Mouse (Mus musculus): ENCODE measurements around the gene Clec12b. TPM values are rescaled to one million over a fixed set of nuclear protein-coding genes. Genes with fewer than 3 reads are reported as not detected.

The Clec12b gene
- not detected for total RNA-seq (2021)

DNA sequence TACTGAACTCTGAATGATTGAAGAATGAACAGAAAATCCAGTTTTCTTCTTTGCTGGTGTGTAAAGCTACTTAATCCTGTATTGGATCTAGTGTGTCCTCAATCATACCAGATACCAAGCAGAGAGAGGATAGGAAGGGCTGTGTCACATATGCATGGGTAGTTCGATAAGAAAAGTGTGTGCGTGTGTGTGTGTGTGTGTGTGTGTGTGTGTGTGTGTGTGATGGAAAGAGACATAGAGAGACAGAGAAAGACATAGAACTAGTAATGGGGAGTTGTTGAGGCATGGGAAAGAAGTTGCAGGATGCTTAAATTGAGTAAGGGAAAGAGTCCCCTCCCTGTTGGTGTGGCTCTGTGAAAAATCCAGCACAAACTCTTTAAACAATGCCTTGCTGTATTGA is at the start of gene Clec12b:
Gene Clec12b, minus strand, starts transcription at position 101 of the 400 bp plus-strand sequence.
- DNase-seq (ENCODE audit: extremely low spot score in 1 of 2, low spot score in 1 of 2): no peak

DNA sequence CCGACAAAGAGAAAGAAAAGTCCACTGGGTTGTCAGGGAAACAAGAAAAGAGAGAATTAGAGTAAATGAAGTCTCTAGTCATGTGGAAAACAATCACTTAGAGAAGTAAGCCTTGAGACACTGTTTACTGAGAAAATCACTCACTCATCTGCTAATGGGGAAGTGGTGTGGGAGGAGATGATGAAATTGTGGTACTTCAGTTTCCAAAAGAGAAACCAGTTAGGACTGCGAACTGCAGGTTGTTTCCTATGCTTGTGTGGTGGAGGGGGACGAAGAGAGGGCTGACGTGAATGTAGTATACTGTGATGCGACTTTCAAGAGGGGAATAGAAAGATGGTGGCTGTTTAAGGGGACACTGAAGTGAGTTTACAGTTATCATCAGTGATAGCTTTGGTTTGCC is 48.6 kb upstream of the Clec12b start:
- no peak for DNase-seq (ENCODE audit: extremely low spot score in 1 of 2, low spot score in 1 of 2)

DNA sequence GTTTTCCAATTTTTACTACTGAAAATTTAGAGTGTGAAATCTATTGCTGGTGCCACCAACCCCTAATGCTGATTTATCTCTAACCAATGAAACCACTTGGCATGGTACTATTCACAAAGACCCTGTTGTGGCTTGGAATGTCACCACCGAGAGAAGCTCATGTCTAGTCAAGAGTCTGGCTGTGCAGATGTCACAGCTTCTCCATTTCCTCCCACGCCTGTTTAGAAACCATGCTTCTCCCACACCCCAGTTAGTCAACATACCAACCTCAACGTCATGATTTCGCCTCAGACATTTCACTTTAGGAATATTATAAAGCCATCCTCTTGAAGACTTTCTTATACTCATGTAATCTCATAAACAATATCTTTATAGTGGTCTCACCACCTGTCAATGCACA is 41.6 kb upstream of the Clec12b start:
- no peak for DNase-seq (ENCODE audit: extremely low spot score in 1 of 2, low spot score in 1 of 2)

DNA sequence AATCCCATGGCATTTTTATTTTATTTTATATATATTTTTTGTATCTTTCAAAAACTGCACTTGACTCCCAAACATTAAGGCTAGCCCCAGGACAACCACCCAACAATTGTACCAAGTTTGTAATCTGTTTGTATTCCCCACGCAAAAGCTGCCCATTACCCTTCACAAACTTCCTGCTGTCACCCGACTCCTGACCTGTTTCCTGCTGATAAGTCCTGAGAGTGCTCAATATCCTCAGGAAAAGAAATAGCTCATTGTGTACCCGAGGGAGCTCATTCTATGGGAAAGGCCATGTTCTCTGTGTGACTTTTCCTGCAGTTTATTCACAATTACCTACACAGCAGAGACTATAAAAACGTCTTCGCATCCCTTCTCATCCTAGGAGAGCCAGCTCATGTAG is 40.1 kb upstream of the Clec12b start:
- no peak for DNase-seq (ENCODE audit: extremely low spot score in 1 of 2, low spot score in 1 of 2)

DNA sequence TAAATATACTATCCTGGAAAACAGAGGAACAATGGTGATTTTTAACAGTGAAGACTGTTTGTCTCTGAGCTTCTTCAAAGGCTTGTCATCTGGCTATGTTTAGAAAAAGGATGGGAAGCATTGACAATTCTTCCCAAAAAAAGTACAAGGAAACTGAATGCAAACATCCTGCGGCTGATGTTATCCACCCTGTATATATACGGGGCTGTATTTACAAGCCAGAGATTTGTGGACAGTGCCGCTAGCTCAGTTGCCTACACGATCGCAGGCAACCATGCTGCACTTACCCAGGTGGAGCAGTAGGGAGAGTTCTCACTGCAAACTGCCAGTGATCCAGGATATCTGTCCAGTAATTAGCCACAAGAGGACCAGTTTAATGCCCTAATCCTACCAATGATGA is 39.5 kb upstream of the Clec12b start:
- DNase-seq (ENCODE audit: extremely low spot score in 1 of 2, low spot score in 1 of 2): no peak

DNA sequence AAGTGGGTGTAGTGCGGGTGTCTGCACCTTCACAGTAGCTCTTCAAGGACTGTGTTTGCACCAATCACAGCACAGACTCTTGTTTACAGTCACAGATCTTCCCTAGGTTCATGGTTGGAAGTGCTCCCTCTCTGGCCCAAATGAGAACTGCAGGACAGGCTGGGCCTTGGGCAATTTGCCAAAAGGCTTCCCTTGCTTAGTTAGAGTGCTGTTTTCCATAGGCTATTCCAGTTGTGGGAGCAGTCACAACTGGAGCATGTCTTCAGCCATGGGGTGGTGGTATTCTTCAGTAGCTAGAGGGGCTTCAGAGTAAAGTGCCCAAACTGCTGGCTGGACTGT is 38.0 kb upstream of the Clec12b start:
- peak; percentile 61 to 65 for DNase-seq (ENCODE audit: extremely low spot score in 1 of 2, low spot score in 1 of 2)

DNA sequence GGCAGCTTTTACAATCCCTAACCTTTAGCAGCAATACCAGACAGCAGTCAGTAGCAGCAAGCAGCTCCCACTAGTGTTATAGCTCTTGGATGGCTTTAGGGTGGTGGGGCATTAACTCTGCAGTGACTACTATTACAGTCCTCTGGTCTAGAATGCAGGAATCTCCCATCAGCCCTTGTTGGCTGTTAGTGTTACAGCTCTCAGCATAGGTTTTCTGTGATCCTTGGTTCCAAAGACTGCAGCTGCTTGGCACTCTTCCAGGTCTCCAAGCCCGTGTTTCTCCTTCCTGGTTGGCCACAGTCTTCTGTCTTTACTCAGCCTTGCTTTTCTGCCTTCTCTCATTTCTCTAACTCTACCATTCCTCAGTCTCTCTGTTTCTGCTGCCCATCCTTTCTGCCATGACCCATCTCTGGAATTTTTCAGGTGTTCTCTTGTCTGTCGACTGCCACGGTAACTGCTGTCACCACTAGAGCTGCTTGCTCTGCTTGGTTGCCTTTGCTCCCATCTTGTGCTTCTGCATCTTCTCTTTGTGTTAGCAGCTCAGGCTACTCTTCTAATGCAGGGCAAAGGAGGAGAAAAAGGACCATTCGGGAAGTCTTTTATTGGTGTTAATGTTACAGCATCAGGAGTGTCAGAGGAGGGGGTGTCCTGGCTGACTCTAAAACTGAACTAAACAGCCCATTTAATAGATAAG is 37.5 kb upstream of the Clec12b start:
- DNase-seq (ENCODE audit: extremely low spot score in 1 of 2, low spot score in 1 of 2): no peak

DNA sequence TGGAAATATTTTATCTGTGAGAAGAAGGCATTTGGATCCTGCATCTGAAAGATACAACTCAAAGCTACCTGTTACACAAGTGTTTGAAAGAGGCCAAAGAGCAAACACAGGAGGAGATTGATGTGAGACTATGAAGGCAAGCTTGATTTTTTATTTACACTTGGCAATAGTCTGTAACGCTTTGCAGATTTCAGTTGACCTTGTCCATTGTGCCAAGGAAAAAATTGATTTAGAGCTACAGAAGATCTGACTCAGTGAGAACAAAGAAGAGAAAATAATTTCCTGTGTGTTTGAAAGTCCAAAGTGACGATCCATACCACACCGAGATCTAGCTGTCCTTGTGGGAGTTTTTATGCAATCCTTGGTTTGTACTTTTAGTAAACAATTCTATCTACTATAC is 36.6 kb upstream of the Clec12b start:
- DNase-seq (ENCODE audit: extremely low spot score in 1 of 2, low spot score in 1 of 2): no peak

DNA sequence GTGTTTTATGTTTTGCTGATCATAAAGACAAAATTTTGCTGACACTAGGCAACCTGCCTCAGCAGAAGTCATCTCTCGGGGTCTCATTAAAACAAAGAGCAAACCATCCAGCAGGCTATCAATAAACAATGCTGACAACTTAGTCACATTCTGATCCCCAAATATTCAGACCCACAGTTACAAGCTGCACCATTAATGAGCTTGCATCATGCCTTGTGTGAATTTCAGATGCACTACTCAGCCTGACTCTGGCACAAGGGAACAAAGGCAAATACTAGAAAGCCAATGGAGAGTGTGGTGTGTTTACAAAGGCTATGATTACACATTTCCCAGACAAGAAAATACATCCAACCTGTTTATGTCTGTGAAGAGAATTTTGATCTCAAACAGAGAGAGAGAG is 28.5 kb upstream of the Clec12b start:
- no peak for DNase-seq (ENCODE audit: extremely low spot score in 1 of 2, low spot score in 1 of 2)

DNA sequence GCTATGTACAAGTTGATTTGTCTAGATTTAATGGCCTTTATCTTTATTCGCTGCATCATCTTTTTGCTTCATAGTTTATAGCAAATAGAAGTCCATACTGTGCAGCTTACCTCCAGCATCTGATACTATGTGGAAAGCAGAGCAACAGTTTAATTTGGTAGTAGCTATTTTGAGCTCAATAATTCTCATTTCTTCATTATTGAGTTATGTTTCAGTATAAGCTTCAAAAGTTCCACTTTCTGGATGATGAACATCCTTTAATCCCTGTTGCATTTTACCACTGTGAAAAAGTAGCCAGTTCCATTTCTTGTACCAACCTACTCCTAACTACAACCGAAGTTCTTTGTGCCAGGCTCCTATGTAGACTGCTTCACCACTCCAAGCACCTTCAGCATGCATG is 22.9 kb upstream of the Clec12b start, which contains the start of gene Clec9a:
Gene Clec9a, plus strand, starts transcription at position 301 of the 400 bp plus-strand sequence.
- no peak for DNase-seq (ENCODE audit: extremely low spot score in 1 of 2, low spot score in 1 of 2)

DNA sequence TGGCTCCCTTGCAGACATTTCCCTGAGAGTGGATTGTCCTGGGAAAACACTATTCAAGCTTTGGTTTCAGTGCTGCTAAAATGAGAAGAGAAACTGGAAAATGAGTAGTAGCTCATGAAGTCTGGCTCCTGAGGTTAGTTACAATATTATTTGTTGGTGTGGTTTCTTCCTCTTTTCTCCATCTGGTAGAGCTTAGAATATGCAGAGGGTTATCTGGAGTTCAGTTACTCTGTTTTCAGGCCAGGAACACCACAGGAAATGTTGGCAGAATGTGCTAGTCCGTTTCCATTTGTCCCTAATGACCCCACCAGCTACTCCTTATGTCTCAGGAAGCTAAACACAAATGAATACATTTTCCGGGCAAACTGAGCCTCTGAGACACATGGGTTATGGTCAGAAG is 21.6 kb upstream of the Clec12b start:
- DNase-seq (ENCODE audit: extremely low spot score in 1 of 2, low spot score in 1 of 2): no peak

DNA sequence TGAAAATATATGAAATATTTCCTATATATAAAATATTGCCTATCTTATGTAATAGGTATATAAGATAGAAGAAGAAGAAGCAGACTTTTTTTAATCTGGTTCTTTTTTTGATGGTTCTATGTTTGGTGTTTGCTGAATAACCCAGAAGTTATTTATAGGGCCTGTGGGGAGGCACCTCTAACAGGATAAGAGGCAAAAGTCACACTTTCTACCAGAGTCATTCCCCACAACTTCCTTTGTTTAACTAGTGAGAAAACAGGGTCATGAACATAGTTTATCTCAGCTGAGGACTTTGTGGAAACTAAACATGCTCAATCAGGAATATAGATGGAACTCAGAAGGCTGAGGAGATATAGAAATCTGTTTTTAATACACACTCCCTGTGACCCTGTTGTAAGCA is 20.3 kb upstream of the Clec12b start:
- no peak for DNase-seq (ENCODE audit: extremely low spot score in 1 of 2, low spot score in 1 of 2)

DNA sequence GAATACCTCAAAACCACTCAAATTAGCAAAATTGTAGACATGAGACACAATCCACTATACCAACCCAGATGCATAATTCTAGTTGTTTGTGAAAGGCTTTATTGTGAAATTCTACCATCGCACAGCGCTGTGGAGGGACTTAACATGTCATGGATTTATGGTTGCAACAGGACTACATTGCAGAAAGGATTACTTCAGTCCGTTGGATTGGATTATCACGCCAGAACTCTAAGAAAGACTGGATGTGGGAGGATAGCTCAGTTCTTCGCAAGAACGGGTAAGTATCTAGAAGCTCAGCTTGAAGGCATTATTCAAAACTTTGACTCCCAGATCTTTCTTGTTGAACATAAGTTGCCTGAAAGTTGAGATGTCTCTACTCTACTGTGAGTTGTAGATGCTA is 17.7 kb upstream of the Clec12b start:
- no peak for DNase-seq (ENCODE audit: extremely low spot score in 1 of 2, low spot score in 1 of 2)

DNA sequence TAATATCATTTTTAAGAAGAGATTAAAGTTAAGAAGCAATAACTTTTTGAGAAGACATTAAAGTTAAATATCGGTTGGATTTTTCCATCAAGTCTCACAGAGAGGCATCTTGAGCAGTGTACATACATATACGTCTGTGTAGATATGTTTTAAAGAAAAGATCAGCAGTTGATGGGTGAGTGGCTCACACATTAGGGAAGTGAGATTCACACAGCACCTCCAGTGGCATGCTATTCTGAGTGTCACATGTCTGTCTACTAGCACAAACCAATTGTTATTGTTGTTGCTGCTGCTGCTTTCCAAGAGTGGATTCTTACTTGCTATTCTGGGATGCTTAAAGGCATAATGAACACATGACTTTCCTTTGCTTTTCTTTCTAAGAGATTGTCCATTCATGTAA is 16.7 kb upstream of the Clec12b start:
- no peak for DNase-seq (ENCODE audit: extremely low spot score in 1 of 2, low spot score in 1 of 2)

DNA sequence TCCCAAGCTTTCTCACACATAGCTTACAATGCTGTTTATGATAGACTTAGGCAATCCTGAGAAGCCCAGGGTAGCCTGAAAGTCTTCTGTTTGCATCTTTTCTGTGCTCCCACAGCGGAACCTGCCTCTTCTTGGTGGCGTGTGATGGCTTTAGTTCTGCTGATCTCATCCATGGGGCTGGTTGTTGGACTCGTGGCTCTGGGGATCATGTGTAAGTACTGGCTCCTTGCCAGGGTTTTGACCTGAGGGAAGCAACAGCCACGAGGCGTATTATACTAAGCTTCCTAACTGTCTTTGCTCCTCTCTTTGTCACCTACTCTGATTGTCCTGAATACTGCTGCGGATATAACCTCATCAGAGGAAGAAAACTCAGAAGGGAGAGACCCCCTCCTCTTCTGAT is 14.3 kb upstream of the Clec12b start:
- no peak for DNase-seq (ENCODE audit: extremely low spot score in 1 of 2, low spot score in 1 of 2)

DNA sequence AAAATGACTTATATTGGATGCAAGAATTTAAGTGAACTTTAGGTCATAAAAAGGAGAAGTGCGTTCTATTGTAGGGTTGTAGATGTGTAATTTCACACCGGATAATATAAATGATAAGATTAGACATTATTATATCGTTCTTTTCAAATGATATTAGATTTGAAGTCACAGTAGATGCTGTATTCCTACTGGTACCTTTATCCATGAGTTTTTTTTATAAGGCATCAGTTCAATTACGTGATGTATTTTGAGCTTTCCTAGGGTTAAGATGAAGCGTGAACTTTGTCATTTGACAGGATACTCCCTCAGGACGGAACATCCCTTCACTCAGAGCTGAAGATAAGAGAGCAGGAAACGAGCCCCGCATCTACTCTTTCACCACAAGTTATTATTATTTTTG is 11.3 kb upstream of the Clec12b start, which contains the start of gene Clec1b:
Gene Clec1b, plus strand, starts transcription at position 301 of the 400 bp plus-strand sequence.
- DNase-seq (ENCODE audit: extremely low spot score in 1 of 2, low spot score in 1 of 2): no peak

DNA sequence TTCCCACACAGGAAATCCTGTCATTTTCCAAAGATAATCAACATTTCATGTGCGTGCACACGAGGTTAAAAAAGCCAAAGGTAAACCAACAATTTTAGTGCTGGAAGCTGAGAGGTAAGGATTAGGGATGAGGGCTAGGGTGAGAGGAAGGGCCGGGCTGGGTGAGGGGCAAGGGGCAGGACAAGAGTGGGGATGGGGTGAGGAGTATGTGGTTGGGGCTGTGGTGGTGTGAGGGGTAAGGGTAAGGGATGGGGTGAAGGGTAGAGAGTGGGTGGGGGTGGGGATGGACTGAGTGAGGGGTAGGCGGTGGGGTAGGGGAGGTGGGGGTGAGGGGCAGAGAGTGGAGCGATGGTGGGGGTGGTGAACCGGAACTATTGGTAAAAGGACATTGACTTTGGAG is 8.1 kb upstream of the Clec12b start:
- no peak for DNase-seq (ENCODE audit: extremely low spot score in 1 of 2, low spot score in 1 of 2)

DNA sequence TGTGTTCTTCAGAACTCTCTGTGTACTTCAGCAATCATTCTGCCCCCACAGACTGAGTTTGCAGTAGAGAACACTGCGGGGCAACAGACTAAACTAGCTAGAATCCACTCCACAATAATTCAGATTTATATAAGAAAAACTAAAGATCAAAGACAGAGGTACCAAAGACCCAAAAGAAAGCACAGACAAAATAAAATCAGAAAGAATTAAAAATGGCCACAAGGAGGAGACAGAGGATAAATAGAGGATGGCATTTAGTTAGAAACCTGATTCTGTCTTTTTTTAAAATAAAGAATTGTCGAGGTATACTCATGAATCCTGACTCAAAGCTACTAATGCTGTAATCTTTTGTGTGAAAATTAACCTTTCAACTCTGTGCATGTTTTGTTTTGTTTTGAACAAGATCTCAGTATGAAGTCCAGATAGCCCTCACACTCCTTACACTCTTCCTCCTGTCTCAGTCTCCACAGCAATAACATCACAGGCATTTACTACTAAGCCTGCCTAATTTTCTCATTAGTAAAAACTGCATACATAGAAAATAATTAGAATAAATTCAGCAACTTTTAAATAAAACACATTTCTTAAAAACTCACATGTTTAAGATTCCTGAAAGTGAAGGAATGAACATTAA is 7.5 kb upstream of the Clec12b start:
- DNase-seq (ENCODE audit: extremely low spot score in 1 of 2, low spot score in 1 of 2): no peak

DNA sequence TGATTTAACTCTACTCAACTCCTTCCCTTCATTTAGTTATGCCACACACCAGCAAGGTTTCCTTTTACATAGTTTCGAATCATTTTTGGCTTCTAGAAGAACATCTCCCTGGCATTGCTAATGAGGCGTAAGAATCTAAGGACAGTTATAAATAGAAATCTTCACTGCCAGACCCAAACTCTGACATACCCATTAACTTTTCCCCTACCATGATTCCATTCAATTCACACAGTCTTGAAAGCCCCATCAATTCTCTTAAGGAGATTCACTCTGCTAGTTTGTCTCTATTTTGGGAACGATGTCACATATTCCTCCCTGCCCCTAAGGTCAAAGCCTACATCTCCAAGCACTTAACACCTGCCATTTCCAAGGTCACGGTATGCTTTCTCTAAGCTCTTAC is 674 bp downstream of the Clec12b start:
- DNase-seq (ENCODE audit: extremely low spot score in 1 of 2, low spot score in 1 of 2): no peak

DNA sequence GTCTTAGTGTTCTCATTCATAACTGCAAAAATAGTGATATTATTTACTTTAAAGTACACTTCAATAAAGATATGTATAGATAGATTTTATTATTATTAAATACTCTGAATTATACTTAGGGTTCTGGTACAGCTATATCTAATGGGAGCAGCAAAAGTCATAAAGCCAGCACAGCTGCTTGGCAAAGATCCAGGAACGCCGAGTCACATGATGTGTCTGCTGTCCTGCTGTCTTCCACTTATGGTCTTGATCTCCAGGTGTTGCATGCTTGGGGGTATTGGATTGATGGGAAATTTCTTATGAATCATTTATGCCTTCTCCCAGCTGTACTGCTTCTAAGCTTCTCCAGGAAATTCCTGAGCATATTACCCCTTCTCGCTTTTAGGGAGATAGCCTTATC is 2.2 kb downstream of the Clec12b start:
- no peak for DNase-seq (ENCODE audit: extremely low spot score in 1 of 2, low spot score in 1 of 2)

DNA sequence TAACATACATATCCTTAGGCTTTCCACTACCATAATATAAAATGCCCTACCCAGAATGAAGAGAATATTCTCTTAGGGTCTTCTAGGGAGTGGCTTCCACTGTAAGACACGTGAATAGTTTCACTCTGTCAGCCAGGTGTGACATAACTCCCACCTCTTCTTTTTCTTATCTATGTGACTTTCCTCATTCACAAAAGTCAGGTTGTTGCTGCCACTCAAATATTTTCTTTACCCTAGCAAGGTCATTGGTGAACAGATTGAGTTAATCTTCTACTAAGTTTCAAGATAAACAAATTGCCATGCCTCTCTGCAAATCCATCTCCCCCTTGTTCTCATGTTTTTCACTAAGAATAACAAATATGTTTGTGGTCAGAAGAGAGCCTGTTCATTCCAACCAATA is 3.9 kb downstream of the Clec12b start:
- DNase-seq (ENCODE audit: extremely low spot score in 1 of 2, low spot score in 1 of 2): no peak

DNA sequence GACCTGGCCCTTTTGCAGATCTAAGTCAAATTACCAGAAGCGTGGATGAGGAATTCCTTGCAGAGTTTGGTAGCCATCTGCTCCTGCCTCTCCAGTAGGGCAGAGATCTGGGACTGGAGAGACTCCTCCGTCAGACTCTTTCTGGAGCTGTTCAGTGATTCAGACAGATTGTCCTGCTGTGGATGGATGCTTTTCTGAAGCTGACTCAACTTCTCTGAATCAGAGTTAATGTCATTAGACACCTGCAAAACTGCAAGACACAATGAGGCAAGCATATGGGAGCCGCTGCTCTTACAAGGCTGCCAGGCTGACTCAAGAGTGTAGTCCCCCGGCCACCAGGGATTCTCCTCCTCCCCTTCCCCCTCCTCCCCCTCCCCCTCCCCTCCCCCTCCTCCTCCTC is 5.2 kb downstream of the Clec12b start:
- DNase-seq (ENCODE audit: extremely low spot score in 1 of 2, low spot score in 1 of 2): no peak

Measured in layer of hippocampus, postnatal 25 days (tissue).